Mouse (Mus musculus) testis, adult 2 months (tissue): ENCODE measurements around the gene Hook1.

ENCODE experiments used
- CTCF ChIP-seq: fragments of 200-500 bp; IDR thresholded peaks from 2 replicates; pipeline ENCODE4 v1.5.1; 2012; ENCODE audit warnings: low read depth, mild to moderate bottlenecking, inconsistent platforms, low read length, moderate library complexity; ENCODE audit not compliant: control insufficient read depth, insufficient read depth, insufficient replicate concordance
- POLR2A ChIP-seq: fragments of 200-500 bp; IDR thresholded peaks from 2 replicates; pipeline ENCODE4 v1.6.1; 2012; ENCODE audit warnings: low read depth, mild to moderate bottlenecking, inconsistent platforms, low read length, moderate library complexity; ENCODE audit not compliant: control insufficient read depth

GRCm38 (mm10) chr4:95928846-95929245 is 38.2 kb upstream of the Hook1 start:
- no peak for TF ChIP-seq CTCF
- no peak for TF ChIP-seq POLR2A
